Comparison of ENCODE assay signal across 8 mouse cellular contexts in the genomic region with DNA sequence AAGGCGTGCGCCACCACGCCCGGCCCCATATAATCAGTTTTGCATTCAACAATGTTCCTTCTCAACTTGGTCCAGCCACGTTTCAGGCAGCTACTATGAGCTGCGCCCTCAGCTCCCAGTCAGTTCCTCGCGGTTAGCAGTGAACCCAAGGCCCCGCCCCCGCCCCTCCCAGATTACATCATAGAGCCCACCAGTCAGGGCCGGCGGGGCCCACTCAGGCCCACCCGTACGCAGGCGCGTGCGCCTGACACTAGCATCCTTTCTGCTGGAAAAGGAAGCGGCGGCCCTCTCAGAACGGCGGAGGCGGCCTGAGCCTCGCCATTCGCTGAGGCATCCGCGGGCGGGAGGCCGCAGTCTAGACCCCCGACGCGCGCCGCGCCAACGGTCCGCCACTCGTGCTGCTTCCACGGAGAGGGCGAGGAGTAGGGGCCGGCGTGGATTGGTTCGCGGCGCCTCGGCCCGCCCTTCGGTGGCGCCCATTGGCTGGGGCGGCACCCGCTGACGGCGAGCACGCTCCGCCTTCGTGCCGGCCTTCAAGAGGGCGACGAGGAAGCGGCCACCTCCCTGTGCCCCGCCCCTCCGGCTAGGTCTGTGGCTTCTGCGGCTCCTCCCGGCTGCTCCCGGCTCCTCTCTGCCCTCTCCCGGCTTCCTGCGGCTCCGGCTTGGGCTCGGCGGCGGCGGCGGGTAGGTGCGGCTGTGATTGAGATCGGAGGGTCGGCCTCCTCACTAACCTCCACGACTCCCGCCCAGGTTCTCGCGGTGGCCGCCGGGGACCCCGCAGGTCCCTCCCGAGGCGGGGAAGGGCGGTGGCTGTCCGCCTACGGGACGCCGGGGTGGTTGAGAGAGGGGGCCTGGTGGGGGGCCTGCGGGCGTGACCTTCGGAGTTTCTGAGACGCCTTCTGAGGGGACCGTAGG. TPM values are rescaled to one million over a fixed set of nuclear protein-coding genes. Genes with fewer than 3 reads are reported as not detected.
DNase-seq lines count a peak whose midpoint lies in the region; ATAC-seq and TF ChIP-seq lines count a peak whose summit lies in the region.

Map4 (plus strand) TSS at position 204 of the 915 bp plus-strand sequence.

- no peaks in the 10 kb centered on the region for H3K9me3 ChIP-seq in heart, embryonic 11.5 days (replicated peaks; ENCODE audit: control insufficient read depth, low read length)
- no peaks in the 10 kb centered on the region for H3K9me3 ChIP-seq in kidney, embryonic 16.5 days (ENCODE audit: low read length)

- TF ChIP-seq CTCF in liver, adult 2 months (IDR thresholded peaks at IDR 0.05; ENCODE audit: low read depth, low read length) = peak; percentile 54

- H3K27ac ChIP-seq in heart, embryonic 11.5 days (ENCODE audit: low read depth, low read length) = peak within 1 kb of the TSS; percentile 95
- peak within 1 kb of the TSS; percentile 95 for H3K27ac ChIP-seq in kidney, embryonic 16.5 days (ENCODE audit: low read length)
- peak within 1 kb of the TSS; percentile 79 for H3K27ac ChIP-seq in liver, adult 2 months (replicated peaks; ENCODE audit: insufficient read depth, low read depth, low read length)

- peak within 1 kb of the TSS; percentile 99 for H3ac ChIP-seq in myocyte (ENCODE audit: control insufficient read depth, insufficient read length)

- H3K4me1 ChIP-seq in heart, embryonic 11.5 days (ENCODE audit: control insufficient read depth, insufficient read depth, low read length) = peaks cover 9% of the 10 kb centered on the region; the same call in 1 of the 2 replicates
- peaks cover 14% of the 10 kb centered on the region for H3K4me1 ChIP-seq in kidney, embryonic 16.5 days (ENCODE audit: insufficient read depth, low read length)
- peaks cover 6% of the 10 kb centered on the region; the same call in 1 of the 2 replicates for H3K4me1 ChIP-seq in liver, adult 2 months (ENCODE audit: control insufficient read depth, insufficient read depth, low read length)

- WGBS in heart, embryonic 11.5 days (ENCODE audit: insufficient replicate concordance) = under 1% methylated on average over 93 of the region's 94 CpGs
- WGBS in kidney, embryonic 16.5 days = under 1% methylated on average over 94 of the region's 94 CpGs
- under 1% methylated on average over 92 of the region's 94 CpGs for WGBS in liver, adult 2 months

- no peaks in the 10 kb centered on the region for H3K27me3 ChIP-seq in heart, embryonic 11.5 days (ENCODE audit: control insufficient read depth, insufficient read depth, low read length)
- no peaks in the 10 kb centered on the region for H3K27me3 ChIP-seq in kidney, embryonic 16.5 days (ENCODE audit: insufficient read depth, low read length)
- no peaks in the 10 kb centered on the region for H3K27me3 ChIP-seq in liver, adult 2 months (ENCODE audit: control insufficient read depth, insufficient read depth, low read length)
- no peaks in the 10 kb centered on the region for H3K27me3 ChIP-seq in myocyte (ENCODE audit: control insufficient read depth, insufficient read depth, insufficient read length)
- no peaks in the 10 kb centered on the region for H3K27me3 ChIP-seq in splenic B cell, adult 2 months (ENCODE audit: control insufficient read depth, insufficient read depth, low read length, poor library complexity, severe bottlenecking)

- peak within 1 kb of the TSS; percentile 78 for H3K4me2 ChIP-seq in heart, embryonic 11.5 days
- peak within 1 kb of the TSS; percentile 72 for H3K4me2 ChIP-seq in kidney, embryonic 16.5 days (replicated peaks; ENCODE audit: low read depth, low read length)
- peak within 1 kb of the TSS; percentile 64 for H3K4me2 ChIP-seq in myocyte (ENCODE audit: low read depth)

- H3K79me2 ChIP-seq in liver, adult 2 months (ENCODE audit: control insufficient read depth, insufficient read depth, low read length) = peaks cover 2% of the 10 kb centered on the region; the same call in 1 of the 2 replicates
- H3K79me2 ChIP-seq in myocyte (ENCODE audit: control insufficient read depth, insufficient read depth) = peaks cover 43% of the 10 kb centered on the region

- H3K9ac ChIP-seq in heart, embryonic 11.5 days (ENCODE audit: low read depth, low read length) = peak within 1 kb of the TSS; percentile 90
- peak within 1 kb of the TSS; percentile 91 for H3K9ac ChIP-seq in kidney, embryonic 16.5 days (replicated peaks; ENCODE audit: low read length)
- H3K9ac ChIP-seq in liver, adult 2 months (ENCODE audit: low read depth, low read length) = peak within 1 kb of the TSS; percentile 86

- ATAC-seq in erythroblast, adult 5-6 weeks (replicated peaks; ENCODE audit: low FRiP score, poor library complexity, severe bottlenecking) = peak; percentile 100
- ATAC-seq in heart, embryonic 11.5 days (replicated peaks; ENCODE audit: insufficient number of reproducible peaks, low FRiP score, low TSS enrichment) = peak; percentile 98
- ATAC-seq in kidney, embryonic 16.5 days (ENCODE audit: low FRiP score, low TSS enrichment) = peak; percentile 98

- peak; percentile 55; the same call in 1 of the 2 replicates for TF ChIP-seq POLR2A in liver, adult 2 months (IDR thresholded peaks at IDR 0.05; ENCODE audit: extremely low read depth, insufficient read depth, low read length)
- peak; percentile 89 for TF ChIP-seq POLR2A in myocyte (IDR thresholded peaks at IDR 0.05; ENCODE audit: insufficient read length, low read depth)

- peak; percentile 94 for DNase-seq in B cell, adult 2 months
- peak; percentile 99 for DNase-seq in brain, adult 2 months (ENCODE audit: low read depth, low spot score)
- peak; percentile 83 for DNase-seq in liver, adult 2 months (ENCODE audit: extremely low read depth, low read depth, low spot score)
- peak; percentile 96 for DNase-seq in splenic B cell, adult 2 months (ENCODE audit: low read depth, low spot score)

- peak within 1 kb of the TSS; percentile 69 for H3K4me3 ChIP-seq in heart, embryonic 11.5 days (ENCODE audit: low read depth, low read length)
- H3K4me3 ChIP-seq in kidney, embryonic 16.5 days (ENCODE audit: low read length) = peak within 1 kb of the TSS; percentile 92
- H3K4me3 ChIP-seq in liver, adult 2 months (ENCODE audit: insufficient read depth, low read depth, low read length) = peak within 1 kb of the TSS; percentile 83
- peak within 1 kb of the TSS; percentile 97 for H3K4me3 ChIP-seq in myocyte

- H3K36me3 ChIP-seq in heart, embryonic 11.5 days (ENCODE audit: control insufficient read depth, insufficient read depth, low read length) = no peaks in the 10 kb centered on the region
- H3K36me3 ChIP-seq in kidney, embryonic 16.5 days (ENCODE audit: insufficient read depth, low read length) = no peaks in the 10 kb centered on the region
- H3K36me3 ChIP-seq in liver, adult 2 months (ENCODE audit: control insufficient read depth, insufficient read depth, low read length) = no peaks in the 10 kb centered on the region
- H3K36me3 ChIP-seq in myocyte (ENCODE audit: control insufficient read depth, insufficient read depth) = no peaks in the 10 kb centered on the region
- no peaks in the 10 kb centered on the region for H3K36me3 ChIP-seq in splenic B cell, adult 2 months (ENCODE audit: control insufficient read depth, insufficient read depth, low read length, poor library complexity, severe bottlenecking)

TF ChIP-seq in myocyte, 11 proteins besides CTCF, POLR2A, EP300 and RAD21:
- no peak for TF ChIP-seq MAX (IDR thresholded peaks at IDR 0.05; ENCODE audit: low read depth)
- TF ChIP-seq REST (IDR thresholded peaks at IDR 0.05; ENCODE audit: insufficient read depth, insufficient read length) = no peak
- TF ChIP-seq SRF (IDR thresholded peaks at IDR 0.05; ENCODE audit: control insufficient read depth, insufficient read length, low read depth) = no peak
- TF ChIP-seq POLR2AphosphoS2 (IDR thresholded peaks at IDR 0.05; ENCODE audit: insufficient read length, low read depth) = peak; percentile 83
- TF ChIP-seq MYOG (IDR thresholded peaks at IDR 0.05; ENCODE audit: control insufficient read depth in 1 of 3, insufficient read depth in 1 of 3, insufficient read length in 2 of 3, low read depth in 2 of 3) = peak in 1 of 3 experiments; percentile 42
- peak; percentile 41 for TF ChIP-seq E2F4 (IDR thresholded peaks at IDR 0.05; ENCODE audit: insufficient read depth)
- no peak for TF ChIP-seq TCF12 (IDR thresholded peaks at IDR 0.05; ENCODE audit: insufficient read depth, poor library complexity, severe bottlenecking)

RNA-seq across cellular contexts. Expression of gene Map4, which starts in this region (rescaled TPM):
- 12.1 and 14.2 TPM in 2 replicates for total RNA-seq in erythroblast, adult 5-6 weeks (2015; ENCODE audit: low replicate concordance)
- 6.0 and 10.5 TPM in 2 replicates for total RNA-seq in erythroblast, adult 5-6 weeks (2017; ENCODE audit: low replicate concordance)
- polyA plus RNA-seq in heart, embryonic 11.5 days (2014; fragmentation: Nextera tagmentation; extraction: Ambion mirVana) = 64.9 and 93.6 TPM in 2 replicates
- 53.9 and 64.7 TPM in 2 replicates for polyA plus RNA-seq in kidney, embryonic 16.5 days (2015; fragmentation: Nextera tagmentation; extraction: Ambion mirVana)
- total RNA-seq in liver, adult 2 months (2014; rRNA removed) = 16.8 and 19.3 TPM in 2 replicates
- polyA plus RNA-seq in liver, adult 2 months (2012; rRNA removed) = 43.2 and 50.9 TPM in 2 replicates
- polyA plus RNA-seq in myocyte (2012; fragmentation: generic; extraction: Trizol) = 246 TPM

Comparison
In these comparisons a context has a peak if more than half of its experiments do, and no peak if none do; other contexts are left out.
1. Peak in every context shown above with its lines: DNase-seq, ATAC-seq, H3K4me3 ChIP-seq and H3K27ac ChIP-seq.